Mouse (Mus musculus) liver, adult (tissue): ENCODE data around the gene Mrpl55.

ENCODE experiments used
- GATA4 ChIP-seq: IDR thresholded peaks from 2 replicates; pipeline ENCODE4 v1.6.1; 2014; ENCODE audit warnings: mild to moderate bottlenecking, low read length; ENCODE audit not compliant: insufficient replicate concordance

Gene Mrpl55

GRCm38 (mm10) chr11:59202081-59202995, at the start of gene Mrpl55:
Mrpl55 (plus strand) TSS chr11:59202486.
- peak; percentile 51; the same call in 1 of the 2 replicates for TF ChIP-seq GATA4

- no peak for TF ChIP-seq GATA4
Measured at GRCm38 (mm10) chr11:59154220-59154619, 48.1 kb upstream of the Mrpl55 start.

GRCm38 (mm10) chr11:59155900-59156299, 46.4 kb upstream of the Mrpl55 start:
- TF ChIP-seq GATA4, result no peak

GRCm38 (mm10) chr11:59159099-59159498, 43.2 kb upstream of the Mrpl55 start:
- no peak for TF ChIP-seq GATA4

- TF ChIP-seq GATA4, result no peak
Measured at GRCm38 (mm10) chr11:59159558-59159957, 42.7 kb upstream of the Mrpl55 start.

- no peak for TF ChIP-seq GATA4
Measured at GRCm38 (mm10) chr11:59161398-59161797, 40.9 kb upstream of the Mrpl55 start.

GRCm38 (mm10) chr11:59162443-59163254, 39.6 kb upstream of the Mrpl55 start:
- peak; percentile 72; the same call in 1 of the 2 replicates for TF ChIP-seq GATA4

GRCm38 (mm10) chr11:59163255-59164236, 38.7 kb upstream of the Mrpl55 start, which contains the start of gene Iba57:
Iba57 (minus strand) TSS chr11:59163739.
- TF ChIP-seq GATA4, result no peak; the same call in 1 of the 2 replicates

GRCm38 (mm10) chr11:59164384-59164783, 37.9 kb upstream of the Mrpl55 start:
- no peak for TF ChIP-seq GATA4

GRCm38 (mm10) chr11:59165616-59166241, 36.6 kb upstream of the Mrpl55 start:
- peak; percentile 79 for TF ChIP-seq GATA4

- no peak for TF ChIP-seq GATA4
Measured at GRCm38 (mm10) chr11:59169807-59170206, 32.5 kb upstream of the Mrpl55 start.

- TF ChIP-seq GATA4, result no peak
Measured at GRCm38 (mm10) chr11:59170549-59170948, 31.7 kb upstream of the Mrpl55 start.

- TF ChIP-seq GATA4, result no peak
Measured at GRCm38 (mm10) chr11:59174189-59174838, 28.0 kb upstream of the Mrpl55 start.
